Mouse (Mus musculus) lung, embryonic 16.5 days (tissue): Measurements from ENCODE around the gene 2610028H24Rik. TPM values are rescaled to one million over a fixed set of nuclear protein-coding genes. Genes with fewer than 3 reads are reported as not detected.
A peak's percentile ranks its signal among the peaks of the same experiment; 100 is the strongest.

Source experiments
- ATAC-seq: fragments of 200-750 bp; cut with Nextera tagmentation; 2 replicates; pipeline ENCODE4 v1.8.0; 2017; ENCODE audit warnings: low read depth, mild to moderate bottlenecking, moderate library complexity
- H3K27ac ChIP-seq: fragments of 300-500 bp; sonication (generic); 2 replicates; pipeline ENCODE4 v1.5.1; 2014; ENCODE audit warnings: mild to moderate bottlenecking, control low read depth, low read length
- H3K27me3 ChIP-seq: fragments of 300-500 bp; sonication (generic); 2 replicates; pipeline ENCODE4 v1.6.1; 2014; ENCODE audit warnings: low read depth, low read length, mixed read lengths; ENCODE audit not compliant: control insufficient read depth, insufficient read depth
- H3K36me3 ChIP-seq: fragments of 300-500 bp; sonication (generic); 2 replicates; pipeline ENCODE4 v1.6.1; 2014; ENCODE audit warnings: low read length; ENCODE audit not compliant: control insufficient read depth, insufficient read depth
- H3K4me1 ChIP-seq: fragments of 300-500 bp; sonication (generic); replicated peaks from 2 replicates; pipeline ENCODE4 v1.6.1; 2014; ENCODE audit warnings: low read length, mixed read lengths; ENCODE audit not compliant: control insufficient read depth, insufficient read depth
- H3K4me2 ChIP-seq: fragments of 300-500 bp; sonication (generic); 2 replicates; pipeline ENCODE4 v1.6.1; 2014; ENCODE audit warnings: low read depth, low read length, control low read depth
- H3K4me3 ChIP-seq: fragments of 300-500 bp; sonication (generic); 2 replicates; pipeline ENCODE4 v1.5.1; 2014; ENCODE audit warnings: mild to moderate bottlenecking, low read length, control low read depth
- H3K9ac ChIP-seq: fragments of 300-500 bp; sonication (generic); 2 replicates; pipeline ENCODE4 v1.6.1; 2014; ENCODE audit warnings: low read length, control low read depth
- H3K9me3 ChIP-seq: fragments of 300-500 bp; sonication (generic); 2 replicates; pipeline ENCODE4 v1.6.1; 2016; ENCODE audit warnings: low read length; ENCODE audit not compliant: control insufficient read depth
- WGBS: fragments of 180-500 bp; shearing (Covaris S2); extraction: QIAGEN DNeasy Blood & Tissue Kit; methylation state at CpG from one replicate; pipeline ENCODE4 v1.1.7; 2014; 5-methylcytosine and 5-hydroxymethylcytosine counted together
- polyA plus RNA-seq: library from polyadenylated mRNA; unstranded; fragments of >200 nt; fragmentation: Nextera tagmentation; extraction: Ambion mirVana; gene quantifications from 2 replicates; pipeline ENCODE4 v1.2.1, GENCODE M21; 2015

2610028H24Rik gene
- polyA plus RNA-seq, 1 experiment from 2014 or later = 3.6 TPM

- no peaks in the 10 kb centered on the region for H3K27me3 ChIP-seq
- 62% methylated on average over 4 of the region's 4 CpGs for WGBS
- no peaks in the 10 kb centered on the region for H3K36me3 ChIP-seq
- no peak overlapping the region for H3K4me2 ChIP-seq
- ATAC-seq = no peak
- peak overlapping the region; percentile 42 for H3K27ac ChIP-seq
- no peak overlapping the region for H3K4me3 ChIP-seq
- H3K9ac ChIP-seq = no peak overlapping the region
- H3K4me1 ChIP-seq = peaks cover 23% of the 10 kb centered on the region
- H3K9me3 ChIP-seq = no peaks in the 10 kb centered on the region
Observed at GRCm38 (mm10) chr10:76445996-76446681, 2.7 kb upstream of the 2610028H24Rik start.

DNA sequence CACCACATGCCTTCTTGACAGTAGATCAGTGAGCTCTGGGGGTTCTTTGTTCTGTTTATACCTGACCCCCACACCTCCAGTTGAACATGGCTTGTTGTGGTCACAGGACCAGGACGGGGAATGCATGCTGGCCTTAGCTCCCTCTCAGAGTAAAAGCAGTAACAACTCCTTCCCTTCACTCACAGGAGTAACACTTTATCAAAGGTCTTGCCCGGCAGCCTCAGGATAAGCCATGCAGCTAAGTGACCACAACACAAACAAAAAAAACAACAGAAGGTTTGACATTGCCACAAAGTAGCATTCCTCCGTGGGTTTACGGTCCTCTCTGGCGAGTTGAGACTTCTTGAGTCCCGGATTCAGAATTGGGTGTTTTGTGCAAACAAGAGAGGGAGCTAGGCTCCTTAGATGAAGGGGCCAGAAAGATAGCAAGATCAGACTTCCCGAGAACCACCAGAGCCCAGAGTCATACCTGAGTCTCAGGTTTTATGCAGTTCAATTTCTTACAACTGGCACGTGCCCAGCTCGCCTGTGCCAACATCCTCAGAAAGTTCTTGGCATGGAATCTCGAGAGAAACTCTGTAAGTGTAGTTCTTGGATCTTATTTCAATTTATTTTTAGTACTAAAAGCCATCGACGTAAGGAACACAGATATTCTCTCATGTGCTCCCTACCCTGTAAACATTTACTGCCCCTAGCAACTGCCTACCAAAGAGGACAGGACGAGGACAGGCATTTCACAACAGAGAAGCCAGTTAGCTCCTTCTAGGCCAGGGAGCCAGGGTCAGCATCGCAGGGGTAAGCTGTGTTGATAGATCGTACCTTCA, 1.3 kb upstream of the 2610028H24Rik start:
- Histone ChIP-seq H3K4me1 (peaks cover 17% of the 10 kb centered on the region), H3K36me3 (no peaks in the 10 kb centered on the region), H3K27ac (peak overlapping the region; percentile 86), H3K9me3 (no peaks in the 10 kb centered on the region), H3K27me3 (no peaks in the 10 kb centered on the region), H3K9ac (no peak overlapping the region), H3K4me3 (no peak overlapping the region), H3K4me2 (no peak overlapping the region)
- peak; percentile 56; the same call in 1 of the 2 replicates for ATAC-seq
- WGBS = 54% methylated on average over 15 of the region's 15 CpGs

DNA sequence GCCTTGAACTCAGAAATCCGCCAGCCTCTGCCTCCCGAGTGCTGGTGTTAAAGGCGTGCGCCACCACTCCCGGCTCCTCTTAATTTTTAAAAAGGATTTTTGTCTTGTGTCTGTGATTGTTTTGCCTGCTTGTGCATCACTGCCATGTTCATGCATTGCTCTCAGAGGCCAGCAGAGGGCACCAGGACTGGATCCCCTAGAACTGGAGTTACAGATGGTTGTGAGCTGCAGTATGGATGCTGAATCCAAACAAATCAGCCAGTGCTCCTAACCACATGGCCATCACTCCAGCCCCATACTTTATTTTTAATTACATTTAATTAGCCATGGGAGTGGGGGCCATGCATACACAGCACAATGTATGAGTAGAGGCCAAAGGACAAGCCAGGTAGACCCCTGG, 6.4 kb downstream of the 2610028H24Rik start:
- ATAC-seq = no peak
- Histone ChIP-seq H3K27ac (no peak overlapping the region), H3K4me2 (no peak overlapping the region), H3K9ac (no peak overlapping the region), H3K4me1 (no peaks in the 10 kb centered on the region), H3K4me3 (no peak overlapping the region), H3K36me3 (no peaks in the 10 kb centered on the region), H3K27me3 (no peaks in the 10 kb centered on the region), H3K9me3 (peaks cover 7% of the 10 kb centered on the region)
- 37% methylated on average over 5 of the region's 5 CpGs for WGBS

DNA sequence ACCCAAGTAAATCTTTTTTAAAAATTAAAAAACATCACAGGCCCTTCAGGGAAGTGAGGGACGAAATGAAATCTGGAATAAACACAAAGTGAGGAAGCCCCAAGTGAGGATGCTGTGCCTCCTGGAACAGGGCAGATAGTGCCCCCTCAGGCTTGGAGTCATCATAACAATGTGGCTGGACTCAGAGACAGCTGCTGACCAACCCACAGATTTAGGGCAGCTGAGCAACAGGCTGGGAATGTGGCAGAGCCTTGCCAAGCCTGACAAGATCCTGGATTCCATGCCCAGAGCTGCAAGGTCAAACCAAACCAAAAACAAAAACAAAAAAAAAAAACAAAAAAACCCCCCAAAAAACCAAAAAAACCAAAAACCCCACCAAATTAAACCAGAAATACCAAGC, 12.4 kb downstream of the 2610028H24Rik start:
- Histone ChIP-seq H3K27me3 (no peaks in the 10 kb centered on the region), H3K4me1 (no peaks in the 10 kb centered on the region)

DNA sequence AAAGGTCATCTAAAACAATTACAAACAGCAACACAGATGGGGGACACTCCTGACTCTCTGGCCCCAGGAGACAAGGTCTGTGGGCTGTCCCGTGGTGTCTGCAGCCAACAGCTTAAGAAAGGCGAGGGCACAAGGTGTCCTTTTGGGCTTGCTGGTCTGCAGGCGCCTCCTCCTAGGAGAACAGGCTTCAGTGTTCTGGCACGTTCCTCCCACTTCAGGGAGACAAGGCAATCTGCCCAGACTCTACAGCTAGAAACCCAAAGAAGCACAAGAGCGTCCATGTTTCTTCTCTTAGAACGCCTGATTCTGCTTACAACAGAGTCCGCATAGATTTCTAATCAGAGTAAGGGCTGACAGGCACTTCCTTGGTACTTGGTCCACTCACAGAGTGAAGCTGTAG, 13.4 kb downstream of the 2610028H24Rik start:
- no peak overlapping the region for H3K4me2 ChIP-seq
- WGBS = 84% methylated on average over 7 of the region's 7 CpGs
- no peak for ATAC-seq
- H3K36me3 ChIP-seq = no peaks in the 10 kb centered on the region
- no peaks in the 10 kb centered on the region for H3K4me1 ChIP-seq
- no peak overlapping the region for H3K9ac ChIP-seq
- no peaks in the 10 kb centered on the region for H3K27me3 ChIP-seq
- no peak overlapping the region for H3K27ac ChIP-seq
- peaks cover 7% of the 10 kb centered on the region for H3K9me3 ChIP-seq
- H3K4me3 ChIP-seq = no peak overlapping the region

More for the DNA sequence above, 12.4 kb downstream of the 2610028H24Rik start:
- Histone ChIP-seq H3K9me3 (peaks cover 7% of the 10 kb centered on the region), H3K9ac (no peak overlapping the region), H3K27ac (no peak overlapping the region), H3K4me3 (no peak overlapping the region), H3K36me3 (no peaks in the 10 kb centered on the region), H3K4me2 (no peak overlapping the region)
- no peak for ATAC-seq
- 86% methylated on average over 1 of the region's 1 CpGs for WGBS

- no peak overlapping the region for H3K9ac ChIP-seq
- H3K4me1 ChIP-seq = 0 out of 2 replicates have a peak, but pooled peaks cover 1% of the 10 kb centered on the region
- peaks cover 7% of the 10 kb centered on the region for H3K9me3 ChIP-seq
- no peak overlapping the region for H3K4me3 ChIP-seq
- no peak overlapping the region for H3K4me2 ChIP-seq
- no peak for ATAC-seq
- H3K36me3 ChIP-seq = no peaks in the 10 kb centered on the region
- H3K27me3 ChIP-seq = no peaks in the 10 kb centered on the region
- H3K27ac ChIP-seq = no peak overlapping the region
- 85% methylated on average over 6 of the region's 6 CpGs for WGBS
Observed at GRCm38 (mm10) chr10:76462721-76463120, 13.8 kb downstream of the 2610028H24Rik start.

- Histone ChIP-seq H3K9me3 (no peaks in the 10 kb centered on the region), H3K4me1 (0 out of 2 replicates have a peak, but pooled peaks cover 6% of the 10 kb centered on the region), H3K9ac (peak within 1 kb of the TSS; percentile 95), H3K36me3 (peaks cover 11% of the 10 kb centered on the region), H3K27ac (peak within 1 kb of the TSS; percentile 86), H3K27me3 (no peaks in the 10 kb centered on the region), H3K4me3 (peak within 1 kb of the TSS; percentile 74), H3K4me2 (peak within 1 kb of the TSS; percentile 75)
- 1% methylated on average over 55 of the region's 55 CpGs for WGBS
- peak; percentile 96 for ATAC-seq
Observed at GRCm38 (mm10) chr10:76468203-76469162, 19.6 kb downstream of the 2610028H24Rik start, which contains the start of the genes Mcm3ap and Ybey. Gene Mcm3ap, plus strand, starts transcription at chr10:76468927. Gene Ybey, minus strand, starts transcription at chr10:76469114.

- no peaks in the 10 kb centered on the region for H3K9me3 ChIP-seq
- peaks cover 39% of the 10 kb centered on the region for H3K36me3 ChIP-seq
- no peak overlapping the region for H3K9ac ChIP-seq
- no peak overlapping the region for H3K4me3 ChIP-seq
- no peaks in the 10 kb centered on the region for H3K27me3 ChIP-seq
- no peak overlapping the region for H3K4me2 ChIP-seq
- H3K27ac ChIP-seq = no peak overlapping the region
- no peak for ATAC-seq
- WGBS = 88% methylated on average over 5 of the region's 5 CpGs
- H3K4me1 ChIP-seq = 0 out of 2 replicates have a peak, but pooled peaks cover 4% of the 10 kb centered on the region
Observed at GRCm38 (mm10) chr10:76473759-76474158, 24.9 kb downstream of the 2610028H24Rik start.
